Mouse (Mus musculus): ENCODE measurements around the gene Hist2h2be.
"Not testable (repeated sequence)": the region's sequence is repeated elsewhere in the genome, so short reads cannot be mapped to it uniquely, and the experiment has no call there.

GRCm38 (mm10) chr3:96174042-96174441, 46.9 kb upstream of the Hist2h2be start:
- not testable (repeated sequence) for TF ChIP-seq POLR2A (IDR thresholded peaks at IDR 0.05; ENCODE audit: borderline replicate concordance, control insufficient read depth, low read depth, low read length); CTCF (IDR thresholded peaks at IDR 0.05; ENCODE audit: control insufficient read depth, insufficient read depth, low read length)

Measured in bone marrow, adult 2 months (tissue).